Mouse (Mus musculus): ENCODE results near the gene Tspan5.

The Tspan5 gene

DNA sequence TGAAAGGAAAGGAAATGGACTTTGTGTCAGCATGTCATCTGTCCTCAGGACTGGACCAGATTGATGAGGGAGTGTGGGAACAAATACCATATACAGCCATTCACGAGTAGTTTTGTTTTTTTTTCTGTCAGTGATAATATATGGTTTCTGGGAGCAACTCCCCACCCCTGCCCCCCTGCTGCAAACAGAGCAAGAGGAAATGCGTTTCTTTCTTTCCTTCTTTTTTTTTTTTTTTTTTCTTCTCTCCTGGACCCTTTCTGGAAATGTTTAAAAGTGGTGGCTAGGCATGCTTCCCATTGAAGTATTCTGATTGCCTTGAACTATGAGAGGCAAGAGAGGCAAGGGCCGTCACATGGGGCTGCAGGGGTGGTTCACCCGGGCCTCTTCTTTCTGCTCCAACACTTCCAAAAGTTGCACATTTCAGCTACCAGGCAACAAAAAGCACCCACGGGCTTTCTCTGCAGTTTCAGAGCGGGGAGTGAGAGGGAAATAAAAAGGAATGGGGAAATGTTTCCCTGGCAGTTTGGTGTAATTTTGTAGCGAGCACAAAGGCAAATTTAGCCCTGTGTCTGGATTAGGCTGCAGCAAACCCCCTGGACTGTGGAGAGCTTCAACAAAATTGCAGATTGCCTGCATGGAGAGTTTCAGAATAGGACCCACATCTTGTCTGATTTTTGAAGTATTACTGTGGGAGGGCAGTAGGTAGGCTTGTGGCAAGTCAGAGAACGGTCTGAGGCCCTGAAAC is 2.2 kb downstream of the Tspan5 start:
- no peak for DNase-seq

GRCm38 (mm10) chr3:138745091-138745490 is 3.1 kb downstream of the Tspan5 start:
- no peak for DNase-seq

DNA sequence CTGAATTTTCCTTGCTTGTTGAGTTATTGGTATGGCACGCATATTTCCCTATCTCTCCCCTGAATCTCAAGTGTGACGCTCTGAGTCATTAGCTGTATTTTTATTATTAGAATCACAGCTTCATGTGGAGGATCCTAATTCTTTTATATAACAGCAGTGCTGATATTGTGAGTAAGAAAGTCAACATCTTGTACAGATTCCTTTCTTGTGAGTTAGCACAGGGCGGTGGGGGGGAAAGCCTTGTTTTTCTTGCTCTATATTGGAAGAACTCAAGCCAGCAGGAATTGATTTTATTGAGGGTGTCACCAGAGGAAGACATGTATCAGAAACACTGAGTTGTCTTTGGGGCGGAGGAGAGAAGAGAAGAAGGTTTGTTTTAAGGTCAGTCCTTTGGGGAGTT is 3.6 kb downstream of the Tspan5 start:
- DNase-seq, result no peak

DNA sequence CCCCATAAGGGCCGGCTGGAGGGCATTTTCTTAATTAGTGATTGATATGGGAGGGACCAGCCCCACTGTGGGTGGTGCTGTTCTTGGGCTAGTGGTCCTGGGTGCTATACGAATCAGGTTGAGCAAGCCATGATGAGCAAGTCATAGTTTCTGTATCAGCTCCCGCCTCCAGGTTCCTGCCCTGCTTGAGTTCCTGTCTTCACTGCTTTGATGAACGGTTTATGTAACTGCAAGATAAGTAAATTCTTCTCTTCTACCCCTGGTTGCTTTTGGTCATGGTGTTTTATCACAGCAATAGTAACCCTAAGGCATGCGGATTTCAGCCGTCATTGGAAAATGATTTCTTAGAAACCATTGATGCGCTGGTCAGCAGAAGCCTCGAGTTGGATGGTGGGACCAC is 4.6 kb downstream of the Tspan5 start:
- DNase-seq, result no peak

DNA sequence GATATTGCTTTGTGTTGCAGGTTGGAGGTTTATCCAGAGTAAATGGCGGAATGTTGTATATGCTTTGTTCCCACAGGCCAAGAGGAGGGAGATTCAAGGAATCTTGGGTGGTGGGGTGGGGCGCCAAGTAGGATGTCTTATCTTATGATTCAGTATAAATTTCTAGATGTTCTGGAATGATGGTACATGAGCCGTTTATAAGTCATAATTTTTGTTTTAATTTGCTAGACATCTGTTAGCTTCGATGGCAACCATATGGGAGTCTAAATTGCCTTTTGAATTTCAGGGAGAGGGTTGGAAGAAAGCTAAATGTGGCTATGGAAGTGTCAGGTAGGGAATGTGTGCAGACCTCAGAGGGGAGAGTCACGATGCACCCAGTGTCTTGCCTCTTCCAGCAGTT is 5.0 kb downstream of the Tspan5 start:
- DNase-seq, result no peak

GRCm38 (mm10) chr3:138747985-138748384 is 6.0 kb downstream of the Tspan5 start:
- DNase-seq, result no peak

GRCm38 (mm10) chr3:138749645-138750044 is 7.7 kb downstream of the Tspan5 start:
- no peak for DNase-seq

GRCm38 (mm10) chr3:138751328-138751727 is 9.3 kb downstream of the Tspan5 start:
- no peak for DNase-seq

DNA sequence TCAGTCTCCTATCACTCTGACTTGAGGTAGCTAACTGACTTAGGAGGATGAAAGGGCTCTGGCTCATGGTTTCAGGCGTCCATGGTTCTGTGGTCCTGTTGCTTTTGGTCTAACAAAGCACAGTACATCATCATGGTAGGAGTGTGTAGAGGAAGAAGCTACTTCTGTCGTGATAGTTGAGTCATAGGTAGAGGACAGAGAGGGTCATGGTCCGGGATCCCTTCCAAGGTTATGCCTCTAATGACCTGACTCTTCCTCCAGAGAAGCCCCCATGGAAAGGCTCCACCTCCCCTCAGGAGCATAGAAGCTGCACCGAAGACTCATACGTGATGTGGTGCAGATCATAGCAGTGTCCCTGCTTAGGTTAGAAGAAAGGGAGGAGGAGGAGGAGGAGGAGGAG is 10.1 kb downstream of the Tspan5 start:
- DNase-seq, result no peak

DNA sequence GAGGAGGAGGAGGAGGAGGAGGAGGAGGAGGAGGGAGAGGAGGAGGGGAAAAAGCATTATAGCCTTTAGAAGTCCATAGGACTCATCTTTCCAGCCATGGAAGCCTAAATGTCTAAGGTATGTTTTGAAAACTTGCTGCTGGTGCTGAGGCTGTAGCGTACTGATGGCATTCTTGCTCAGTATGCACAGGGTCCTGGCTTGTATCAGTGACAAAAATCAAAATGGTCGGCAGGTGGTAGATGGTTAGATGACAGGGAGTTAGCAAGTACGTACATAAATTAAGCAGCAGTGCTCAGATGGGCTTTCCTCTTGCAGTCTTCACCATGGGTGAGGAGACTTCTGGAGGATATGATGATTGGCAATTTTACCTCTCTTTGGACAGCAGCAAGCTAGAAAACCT is 10.8 kb downstream of the Tspan5 start:
- no peak for DNase-seq

GRCm38 (mm10) chr3:138753182-138753885 is 11.3 kb downstream of the Tspan5 start:
- DNase-seq, result no peak

- no peak for DNase-seq
Measured at GRCm38 (mm10) chr3:138754328-138754727, 12.3 kb downstream of the Tspan5 start.

- DNase-seq, result peak; percentile 31
Measured at GRCm38 (mm10) chr3:138757283-138757682, 15.3 kb downstream of the Tspan5 start.

GRCm38 (mm10) chr3:138759968-138760684 is 18.1 kb downstream of the Tspan5 start:
- DNase-seq, result no peak

GRCm38 (mm10) chr3:138760685-138761119 is 18.7 kb downstream of the Tspan5 start:
- DNase-seq, result no peak

- DNase-seq, result no peak
Measured at GRCm38 (mm10) chr3:138761531-138761930, 19.5 kb downstream of the Tspan5 start.

GRCm38 (mm10) chr3:138763941-138764340 is 21.9 kb downstream of the Tspan5 start:
- no peak for DNase-seq

DNA sequence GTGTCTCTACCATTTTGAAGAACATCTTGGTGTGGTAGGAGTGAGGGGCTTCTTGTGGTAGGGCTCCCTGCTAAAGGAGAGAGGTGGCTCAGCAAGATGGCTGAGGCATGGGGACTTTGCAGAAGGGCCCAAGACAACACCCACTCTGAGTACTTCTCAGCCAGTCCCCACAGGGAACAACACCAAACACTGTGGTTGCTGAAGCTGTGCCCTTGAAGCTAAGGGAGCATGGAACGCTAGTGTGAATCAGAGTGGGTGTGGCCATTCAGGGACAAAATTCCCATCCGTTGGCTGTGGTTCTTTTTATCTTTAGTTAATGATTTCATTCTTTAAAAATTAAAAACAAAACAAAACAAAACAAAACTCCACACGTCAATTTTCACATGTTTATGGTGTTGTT is 22.8 kb downstream of the Tspan5 start:
- no peak for DNase-seq

GRCm38 (mm10) chr3:138767034-138767433 is 25.0 kb downstream of the Tspan5 start:
- no peak for DNase-seq

- no peak for DNase-seq
Measured at GRCm38 (mm10) chr3:138768541-138769093, 26.6 kb downstream of the Tspan5 start.

DNA sequence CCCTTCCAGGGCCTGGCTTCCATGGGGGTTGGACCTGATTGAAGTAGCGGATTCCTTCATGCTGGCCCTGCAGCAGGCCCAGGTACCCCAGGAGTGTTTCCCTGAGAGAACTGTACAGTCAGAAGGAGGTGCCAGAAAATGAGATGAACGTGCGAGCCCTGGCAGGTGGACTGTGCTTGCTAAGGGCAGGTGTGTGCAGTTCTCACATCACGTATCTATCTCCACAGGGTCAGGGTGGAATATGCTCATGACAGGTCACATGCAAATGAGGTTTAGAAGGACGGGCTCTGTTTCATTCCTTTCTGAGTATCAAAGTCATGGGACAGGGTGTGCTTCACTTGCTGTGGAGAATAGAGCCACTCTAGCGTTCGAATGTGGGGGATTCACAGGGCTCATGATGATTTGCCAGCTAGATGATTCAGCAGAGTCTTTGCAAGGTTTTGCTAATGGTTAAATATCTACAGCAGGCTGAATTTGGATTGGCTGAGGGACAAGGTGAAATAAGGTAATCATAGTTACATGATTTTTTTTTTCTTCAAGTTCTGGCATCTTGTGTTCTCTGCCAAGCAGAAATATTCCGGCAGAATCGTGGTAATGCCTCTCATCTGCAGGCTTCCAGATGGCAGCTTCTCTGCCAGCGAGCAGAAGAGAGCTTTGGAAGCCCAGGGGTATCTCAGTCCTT is 28.8 kb downstream of the Tspan5 start:
- DNase-seq, result no peak

GRCm38 (mm10) chr3:138771549-138772333 is 29.7 kb downstream of the Tspan5 start:
- no peak for DNase-seq
